14 mouse cellular contexts compared by ENCODE assay signal in genomic region chr17:35161421-35161820, GRCm38 (mm10). TPM values are rescaled to one million over a fixed set of nuclear protein-coding genes. Genes with fewer than 3 reads are reported as not detected.
A peak's percentile ranks its signal among the peaks of the same experiment; 100 is the strongest.
DNase-seq lines count a peak whose midpoint lies in the region; ATAC-seq and TF ChIP-seq lines count a peak whose summit lies in the region.
"Had no signal": no experiment of that assay in that cellular context is flagged by ENCODE, and none has a peak within 500 bp of the region (broad histone marks: within the 10 kb centered on the region; RNA-seq: fewer than 3 reads in every experiment).

No protein-coding gene starts in this region.

- no peak for TF ChIP-seq EP300 in heart, adult 2 months (IDR thresholded peaks at IDR 0.05; ENCODE audit: insufficient read depth, low read depth, low read length)

- H3K4me2 ChIP-seq in kidney, embryonic 15.5 days, result peak overlapping the region; percentile 89; the same call in 1 of the 2 replicates
- H3K4me2 ChIP-seq in midbrain, embryonic 13.5 days (replicated peaks), result peak overlapping the region; percentile 91; the same call in 1 of the 2 replicates

- H3K4me3 ChIP-seq in heart, adult 2 months, result no peak overlapping the region
- peak overlapping the region; percentile 84; the same call in 1 of the 2 replicates for H3K4me3 ChIP-seq in kidney, embryonic 15.5 days (replicated peaks)
- peak overlapping the region; percentile 99; the same call in 1 of the 2 replicates for H3K4me3 ChIP-seq in embryonic facial prominence, embryonic 10.5 days
- 0 out of 2 replicates have a peak overlapping the region, but pooled peaks have one; percentile 99 for H3K4me3 ChIP-seq in midbrain, embryonic 13.5 days (replicated peaks)

- no peaks in the 10 kb centered on the region for H3K27me3 ChIP-seq in heart, adult 2 months (ENCODE audit: control insufficient read depth, insufficient read depth, low read length)
- H3K27me3 ChIP-seq in kidney, embryonic 15.5 days, result no peaks in the 10 kb centered on the region
- no peaks in the 10 kb centered on the region for H3K27me3 ChIP-seq in embryonic facial prominence, embryonic 10.5 days (replicated peaks; ENCODE audit: low read depth, poor library complexity, severe bottlenecking)
- H3K27me3 ChIP-seq in midbrain, embryonic 13.5 days, result no peaks in the 10 kb centered on the region
- H3K27me3 ChIP-seq: Patski had no signal

- H3K79me2 ChIP-seq in heart, adult 2 months (replicated peaks; ENCODE audit: control insufficient read depth, insufficient read depth, low read length), result peaks cover 9% of the 10 kb centered on the region; the same call in 1 of the 2 replicates

- H3K4me1 ChIP-seq in heart, adult 2 months (ENCODE audit: control insufficient read depth, insufficient read depth, low read length), result peaks cover 14% of the 10 kb centered on the region
- peaks cover 30% of the 10 kb centered on the region for H3K4me1 ChIP-seq in kidney, embryonic 15.5 days
- peaks cover 30% of the 10 kb centered on the region for H3K4me1 ChIP-seq in embryonic facial prominence, embryonic 10.5 days
- H3K4me1 ChIP-seq in midbrain, embryonic 13.5 days (replicated peaks), result peaks cover 33% of the 10 kb centered on the region

- intact Hi-C loops in heart, adult 2 months (cut with DNase I), result loop anchor here (5.0 kb wide), 1 partner anchor 34 kb away; the partner anchor contains the start of gene D17H6S53E

- DNase-seq in heart, adult 2 months, result no peak
- DNase-seq in heart, postnatal 4 days, result no peak
- DNase-seq in kidney, postnatal 10 days, result no peak
- DNase-seq in embryonic facial prominence, embryonic 10.5 days (ENCODE audit: low spot score), result no peak
- no peak for DNase-seq in right cerebral cortex, postnatal 10 days (ENCODE audit: low spot score in 2 of 2)
- no peak for DNase-seq in layer of hippocampus, adult 11-12 months (ENCODE audit: low spot score)
- DNase-seq: adrenal gland, postnatal 10 days; kidney, postnatal 25 days; retina, postnatal 1 day; thymus, adult 18-20 months had no signal

- no peak for TF ChIP-seq POLR2A in heart, adult 2 months (IDR thresholded peaks at IDR 0.05; ENCODE audit: insufficient read depth, low read depth, low read length)

- no peak overlapping the region for H3K27ac ChIP-seq in heart, adult 2 months
- H3K27ac ChIP-seq in kidney, embryonic 15.5 days, result no peak overlapping the region
- H3K27ac ChIP-seq in embryonic facial prominence, embryonic 10.5 days (replicated peaks), result 0 out of 2 replicates have a peak overlapping the region, but pooled peaks have one; percentile 30
- no peak overlapping the region for H3K27ac ChIP-seq in midbrain, embryonic 13.5 days

- TF ChIP-seq CTCF in heart, adult 2 months (IDR thresholded peaks at IDR 0.05), result no peak

- WGBS in heart, adult 2 months, result 47% methylated on average over 11 of the region's 11 CpGs
- WGBS in kidney, embryonic 15.5 days, result 76% methylated on average over 11 of the region's 11 CpGs
- 86% methylated on average over 11 of the region's 11 CpGs for WGBS in embryonic facial prominence, embryonic 10.5 days
- WGBS in midbrain, embryonic 13.5 days, result 89% methylated on average over 11 of the region's 11 CpGs

- peaks cover 18% of the 10 kb centered on the region for H3K36me3 ChIP-seq in heart, adult 2 months (ENCODE audit: control insufficient read depth, insufficient read depth, low read length)
- peaks cover 63% of the 10 kb centered on the region for H3K36me3 ChIP-seq in kidney, embryonic 15.5 days
- peaks cover 66% of the 10 kb centered on the region for H3K36me3 ChIP-seq in embryonic facial prominence, embryonic 10.5 days (replicated peaks)
- peaks cover 58% of the 10 kb centered on the region for H3K36me3 ChIP-seq in midbrain, embryonic 13.5 days

- no peak for ATAC-seq in kidney, embryonic 15.5 days (replicated peaks; ENCODE audit: low FRiP score)
- ATAC-seq in midbrain, embryonic 13.5 days, result no peak
- ATAC-seq: Patski had no signal

- H3K9ac ChIP-seq in heart, adult 2 months (ENCODE audit: low read depth, low read length), result peak overlapping the region; percentile 5; the same call in 1 of the 2 replicates
- no peak overlapping the region for H3K9ac ChIP-seq in kidney, embryonic 15.5 days
- 0 out of 2 replicates have a peak overlapping the region, but pooled peaks have one; percentile 100 for H3K9ac ChIP-seq in midbrain, embryonic 13.5 days (replicated peaks)

- no peaks in the 10 kb centered on the region for H3K9me3 ChIP-seq in kidney, embryonic 15.5 days (replicated peaks)
- no peaks in the 10 kb centered on the region for H3K9me3 ChIP-seq in embryonic facial prominence, embryonic 10.5 days
- no peaks in the 10 kb centered on the region for H3K9me3 ChIP-seq in midbrain, embryonic 13.5 days

RNA-seq across cellular contexts. Expression of gene Prrc2a, which starts 3.3 kb away (rescaled TPM):
- 100 to 1,000 TPM; 132 to 139 TPM for total RNA-seq in heart, adult 2 months (2021)
- polyA plus RNA-seq in heart, adult 2 months (2012; rRNA removed), result 183 and 197 TPM in 2 replicates
- total RNA-seq in heart, postnatal 4 days (2021), result 100 to 1,000 TPM; 248 to 251 TPM
- polyA plus RNA-seq in kidney, embryonic 15.5 days (2015; fragmentation: Nextera tagmentation; extraction: Ambion mirVana), result 176 and 209 TPM in 2 replicates
- polyA plus RNA-seq in embryonic facial prominence, embryonic 10.5 days (2016; fragmentation: Nextera tagmentation; extraction: Ambion mirVana), result 203 and 205 TPM in 2 replicates
- polyA plus RNA-seq in midbrain, embryonic 13.5 days (2015; fragmentation: Nextera tagmentation; extraction: Ambion mirVana), result 209 and 228 TPM in 2 replicates

RNA-seq across cellular contexts. Expression of gene Aif1, which starts 14.4 kb away (rescaled TPM):
- total RNA-seq in heart, adult 2 months (2021), result 1 to 10 TPM; 2.9 to 3.9 TPM
- polyA plus RNA-seq in heart, adult 2 months (2012; rRNA removed), result 1.5 and 2.0 TPM in 2 replicates
- total RNA-seq in heart, postnatal 4 days (2021), result 1 to 10 TPM; 2.9 to 3.4 TPM
- polyA plus RNA-seq in kidney, embryonic 15.5 days (2015; fragmentation: Nextera tagmentation; extraction: Ambion mirVana), result 8.8 and 9.2 TPM in 2 replicates
- polyA plus RNA-seq in embryonic facial prominence, embryonic 10.5 days (2016; fragmentation: Nextera tagmentation; extraction: Ambion mirVana), result 2.9 and 3.9 TPM in 2 replicates
- polyA plus RNA-seq in midbrain, embryonic 13.5 days (2015; fragmentation: Nextera tagmentation; extraction: Ambion mirVana), result 4.9 and 7.0 TPM in 2 replicates

RNA-seq across cellular contexts. Expression of gene Bag6, which starts 26.4 kb away (rescaled TPM):
- total RNA-seq in heart, adult 2 months (2021), result 100 to 1,000 TPM; 216 to 252 TPM
- polyA plus RNA-seq in heart, adult 2 months (2012; rRNA removed), result 140 and 150 TPM in 2 replicates
- total RNA-seq in heart, postnatal 4 days (2021), result 100 to 1,000 TPM; 318 to 321 TPM
- polyA plus RNA-seq in kidney, embryonic 15.5 days (2015; fragmentation: Nextera tagmentation; extraction: Ambion mirVana), result 56.1 and 64.9 TPM in 2 replicates
- 73.8 and 77.8 TPM in 2 replicates for polyA plus RNA-seq in embryonic facial prominence, embryonic 10.5 days (2016; fragmentation: Nextera tagmentation; extraction: Ambion mirVana)
- polyA plus RNA-seq in midbrain, embryonic 13.5 days (2015; fragmentation: Nextera tagmentation; extraction: Ambion mirVana), result 93.7 and 93.9 TPM in 2 replicates

RNA-seq across cellular contexts. Expression of gene Lst1, which starts 26.8 kb away (rescaled TPM):
- total RNA-seq in heart, adult 2 months (2021), result 1 to 10 TPM; 4.1 to 4.5 TPM
- polyA plus RNA-seq in heart, adult 2 months (2012; rRNA removed), result 7.2 and 11.3 TPM in 2 replicates
- total RNA-seq in heart, postnatal 4 days (2021), result 1 to 10 TPM; 4.2 to 4.8 TPM
- 12.1 and 13.7 TPM in 2 replicates for polyA plus RNA-seq in kidney, embryonic 15.5 days (2015; fragmentation: Nextera tagmentation; extraction: Ambion mirVana)
- polyA plus RNA-seq in embryonic facial prominence, embryonic 10.5 days (2016; fragmentation: Nextera tagmentation; extraction: Ambion mirVana), result 2.6 and 6.9 TPM in 2 replicates
- 4.8 and 7.1 TPM in 2 replicates for polyA plus RNA-seq in midbrain, embryonic 13.5 days (2015; fragmentation: Nextera tagmentation; extraction: Ambion mirVana)
- polyA plus RNA-seq: Patski had no signal

RNA-seq across cellular contexts. Expression of gene Apom, which starts 29.6 kb away (rescaled TPM):
- total RNA-seq in heart, adult 2 months (2021), result not detected
- polyA plus RNA-seq in heart, adult 2 months (2012; rRNA removed), result not detected in 2 replicates
- total RNA-seq in heart, postnatal 4 days (2021), result not detected
- 21.0 and 25.7 TPM in 2 replicates for polyA plus RNA-seq in kidney, embryonic 15.5 days (2015; fragmentation: Nextera tagmentation; extraction: Ambion mirVana)
- polyA plus RNA-seq in embryonic facial prominence, embryonic 10.5 days (2016; fragmentation: Nextera tagmentation; extraction: Ambion mirVana), result 0.40 and 0.69 TPM in 2 replicates
- 0.53 and 0.63 TPM in 2 replicates for polyA plus RNA-seq in midbrain, embryonic 13.5 days (2015; fragmentation: Nextera tagmentation; extraction: Ambion mirVana)
- total RNA-seq: left cerebral cortex, adult 8-10 months had no signal
